Mouse (Mus musculus) heart, embryonic 15.5 days (tissue): ENCODE data around the gene Mboat2. TPM values are rescaled to one million over a fixed set of nuclear protein-coding genes. Genes with fewer than 3 reads are reported as not detected.

Source experiments
- ATAC-seq: fragments of 200-750 bp; cut with Nextera tagmentation; replicated peaks from 2 replicates; pipeline ENCODE4 v1.8.0; 2017; ENCODE audit warnings: low read depth, moderate TSS enrichment; ENCODE audit not compliant: insufficient number of reproducible peaks, insufficient read depth, low FRiP score
- H3K27ac ChIP-seq: fragments of 300-500 bp; sonication (generic); 2 replicates; pipeline ENCODE4 v1.5.1; 2015; ENCODE audit warnings: mild to moderate bottlenecking, inconsistent platforms
- H3K27me3 ChIP-seq: fragments of 300-500 bp; sonication (generic); 2 replicates; pipeline ENCODE4 v1.6.1; 2015; ENCODE audit warnings: inconsistent platforms
- H3K36me3 ChIP-seq: fragments of 300-500 bp; sonication (generic); 2 replicates; pipeline ENCODE4 v1.6.1; 2015; ENCODE audit warnings: mild to moderate bottlenecking, inconsistent platforms
- H3K4me1 ChIP-seq: fragments of 300-500 bp; sonication (generic); replicated peaks from 2 replicates; pipeline ENCODE4 v1.6.1; 2015; ENCODE audit warnings: inconsistent platforms
- H3K4me2 ChIP-seq: fragments of 300-500 bp; sonication (generic); 2 replicates; pipeline ENCODE4 v1.6.1; 2015; ENCODE audit warnings: inconsistent platforms, mild to moderate bottlenecking, moderate library complexity
- H3K4me3 ChIP-seq: fragments of 300-500 bp; sonication (generic); 2 replicates; pipeline ENCODE4 v1.5.1; 2015; ENCODE audit warnings: mild to moderate bottlenecking, inconsistent platforms
- H3K9ac ChIP-seq: fragments of 300-500 bp; sonication (generic); 2 replicates; pipeline ENCODE4 v1.6.1; 2015; ENCODE audit warnings: mild to moderate bottlenecking, inconsistent platforms
- H3K9me3 ChIP-seq: fragments of 300-500 bp; sonication (generic); replicated peaks from 2 replicates; pipeline ENCODE4 v1.6.1; 2016; ENCODE audit warnings: inconsistent platforms
- WGBS: fragments of 180-500 bp; shearing (Covaris S2); methylation state at CpG from one replicate; pipeline ENCODE4 v1.1.7; 2015; ENCODE audit warnings: mixed read lengths; 5-methylcytosine and 5-hydroxymethylcytosine counted together
- polyA plus RNA-seq: library from polyadenylated mRNA; unstranded; fragments of >200 nt; fragmentation: Nextera tagmentation; extraction: Ambion mirVana; gene quantifications from 2 replicates; pipeline ENCODE4 v1.2.1, GENCODE M21; 2015

Gene Mboat2
- polyA plus RNA-seq, 1 experiment from 2014 or later, result 29.0 TPM

DNA sequence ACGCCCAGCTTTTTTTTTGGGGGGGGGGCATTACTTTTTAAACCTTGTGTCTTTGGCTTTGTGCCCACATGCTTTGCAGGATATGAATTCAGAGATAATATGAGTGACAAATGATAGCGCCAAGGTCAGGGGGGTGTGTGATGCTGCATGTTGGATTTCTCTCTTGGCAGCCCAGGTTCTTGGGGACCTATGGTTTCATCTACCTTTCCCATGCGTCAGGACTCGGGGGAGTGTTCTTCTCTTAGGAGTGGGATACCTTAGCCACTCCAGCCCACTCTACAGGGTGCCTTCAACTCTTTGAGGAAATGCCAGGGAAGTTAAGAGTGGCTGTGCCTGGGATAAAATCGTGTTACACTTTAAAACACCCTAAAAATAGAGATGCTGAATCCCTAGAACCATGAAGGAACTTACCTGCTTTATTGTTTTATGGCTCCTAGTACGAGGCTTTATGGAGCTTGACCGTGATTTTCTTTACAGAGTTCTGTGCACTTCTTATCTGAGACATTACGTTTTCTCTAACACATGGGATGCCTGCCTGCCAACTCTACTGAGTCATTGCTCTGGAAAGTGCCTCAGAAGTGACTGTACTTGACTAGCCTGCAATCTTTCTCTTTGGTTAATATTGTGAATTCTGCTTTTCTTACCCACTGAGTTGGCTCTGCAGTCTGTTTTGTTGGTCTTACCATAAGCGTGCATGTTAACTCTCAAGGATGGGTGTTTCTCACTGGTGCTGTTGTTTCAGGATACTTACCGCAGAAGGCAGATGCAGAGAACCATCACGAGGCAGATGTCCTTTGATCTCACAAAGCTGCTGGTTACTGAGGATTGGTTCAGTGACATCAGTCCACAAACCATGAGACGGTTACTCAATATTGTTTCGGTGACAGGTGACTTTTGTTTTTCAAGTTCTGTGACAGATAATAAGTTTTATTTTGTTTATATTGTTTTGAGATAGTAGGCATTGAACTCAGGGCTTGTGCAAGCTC lies 182.2 kb downstream of the Mboat2 start:
- Histone ChIP-seq H3K27ac (peak overlapping the region; percentile 74), H3K4me1 (peaks cover 11% of the 10 kb centered on the region), H3K9ac (no peak overlapping the region), H3K4me2 (no peak overlapping the region), H3K27me3 (no peaks in the 10 kb centered on the region), H3K36me3 (peaks cover 79% of the 10 kb centered on the region), H3K4me3 (no peak overlapping the region), H3K9me3 (no peaks in the 10 kb centered on the region)
- no peak for ATAC-seq
- WGBS, result 60% methylated on average over 13 of the region's 13 CpGs

Other genes with a start within 250 kb of the Mboat2 start
- 17.7 and 18.4 TPM in 2 replicates for gene Klf11, start 179.6 kb upstream of the Mboat2 start, polyA plus RNA-seq
- gene Cys1, start 149.1 kb upstream of the Mboat2 start, polyA plus RNA-seq, result 1.4 TPM in 2 replicates
- gene Rrm2, start 122.6 kb upstream of the Mboat2 start, polyA plus RNA-seq, result 208 and 223 TPM in 2 replicates
- 31.0 and 33.2 TPM in 2 replicates for gene Kidins220, start 144.0 kb downstream of the Mboat2 start, polyA plus RNA-seq